Mouse (Mus musculus) cortical plate, adult 2 months (tissue): Measurements from ENCODE around the gene Raph1.

Source experiments
- CTCF ChIP-seq: fragments of 200-500 bp; IDR thresholded peaks from 2 replicates; pipeline ENCODE4 v1.5.1; 2011; ENCODE audit warnings: mild to moderate bottlenecking, control low read depth, low read length; ENCODE audit not compliant: insufficient read depth; ENCODE audit errors: extremely low read depth
- POLR2A ChIP-seq: fragments of 200-500 bp; IDR thresholded peaks from 2 replicates; pipeline ENCODE4 v1.6.1; 2011; ENCODE audit warnings: mild to moderate bottlenecking, low read length, control low read depth; ENCODE audit not compliant: insufficient read depth; ENCODE audit errors: extremely low read depth

- TF ChIP-seq CTCF (no peak), POLR2A (no peak)
Observed at GRCm38 (mm10) chr1:60543681-60544080, 23.2 kb downstream of the Raph1 start.
